25 mouse cellular contexts compared by ENCODE assay signal in the genomic region with DNA sequence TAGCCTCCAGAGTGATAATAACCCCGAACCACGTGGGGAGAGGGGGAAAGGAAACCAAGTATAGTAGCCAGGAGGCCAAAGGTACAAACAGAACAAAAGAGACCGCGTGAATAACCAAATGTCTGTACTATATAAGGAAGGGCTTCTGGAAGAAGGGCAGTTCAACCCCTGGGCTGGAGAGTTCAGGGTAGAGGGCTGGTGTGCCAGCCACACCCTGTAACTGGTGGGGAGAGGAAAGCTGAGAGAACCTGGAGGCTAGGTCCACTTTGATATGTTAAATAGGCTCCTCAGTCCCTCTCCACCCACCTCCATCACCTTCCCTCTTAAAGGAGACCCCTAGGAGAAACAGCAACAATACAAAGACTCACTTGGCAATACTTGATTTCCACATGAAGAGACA.
DNase-seq lines count a peak whose midpoint lies in the region; TF ChIP-seq lines count a peak whose summit lies in the region.
"Had no signal": no experiment of that assay in that cellular context is flagged by ENCODE, and none has a peak within 500 bp of the region (broad histone marks: within the 10 kb centered on the region; RNA-seq: fewer than 3 reads in every experiment).

No protein-coding gene starts in this region.

- peak overlapping the region; percentile 64 for H3K4me3 ChIP-seq in E14TG2a.4 (replicated peaks; ENCODE audit: low read length)
- H3K4me3 ChIP-seq: embryonic facial prominence, embryonic 13.5 days; embryonic facial prominence, embryonic 15.5 days; erythroblast, embryonic 14.5 days; forebrain, embryonic 10.5 days; forebrain, embryonic 12.5 days had no signal

- TF ChIP-seq CTCF in E14TG2a.4 (conservative IDR thresholded peaks at IDR 0.05; ENCODE audit: low read length), result no peak

- no peaks in the 10 kb centered on the region for H3K27me3 ChIP-seq in E14TG2a.4 (ENCODE audit: insufficient read depth, low read length)
- H3K27me3 ChIP-seq: CH12.LX; embryonic facial prominence, embryonic 15.5 days; Patski had no signal

- peak; percentile 99 for DNase-seq in ES-CJ7 (ENCODE audit: low read depth, low spot score)
- peak; percentile 99 for DNase-seq in R1 (ENCODE audit: low read depth, low spot score)
- DNase-seq in induced T-regulatory cell, adult 2 months (ENCODE audit: low read depth), result peak; percentile 44
- DNase-seq in lung, adult 18-20 months, result no peak
- DNase-seq in right cerebral cortex, postnatal 36 days (ENCODE audit: low spot score in 2 of 2), result no peak
- no peak for DNase-seq in right cerebral cortex, postnatal 25 days
- DNase-seq: adrenal gland, adult 8-10 months; adrenal gland, postnatal 25 days; B cell, adult 2 months; cerebellum, adult 11 months; cerebellum, adult 18-20 months; cerebellum, adult 8-10 months; cerebellum, adult 9-11 months; cerebellum, postnatal 14 days; cerebellum, postnatal 36 days; embryo, embryonic 11 days had no signal

- peaks cover 80% of the 10 kb centered on the region for H3K4me1 ChIP-seq in E14TG2a.4 (replicated peaks; ENCODE audit: low read depth, low read length)
- H3K4me1 ChIP-seq: embryonic facial prominence, embryonic 15.5 days; forebrain, embryonic 12.5 days had no signal

- no peaks in the 10 kb centered on the region for H3K36me3 ChIP-seq in E14TG2a.4 (ENCODE audit: insufficient read depth, low read length)
- H3K36me3 ChIP-seq: embryonic facial prominence, embryonic 13.5 days; embryonic facial prominence, embryonic 15.5 days; forebrain, embryonic 10.5 days; forebrain, embryonic 12.5 days; G1E had no signal

- no peaks in the 10 kb centered on the region for H3K9me3 ChIP-seq in E14TG2a.4 (ENCODE audit: low read length)
- H3K9me3 ChIP-seq: embryonic facial prominence, embryonic 13.5 days; embryonic facial prominence, embryonic 15.5 days; forebrain, embryonic 10.5 days; forebrain, embryonic 12.5 days had no signal

Comparison
In these comparisons a context has a peak if more than half of its experiments do, and no peak if none do; other contexts are left out.
1. DNase-seq: peak in ES-CJ7 (single experiment), R1 (single experiment) and induced T-regulatory cell, adult 2 months (single experiment); none in lung, adult 18-20 months (0 of 2), right cerebral cortex, postnatal 36 days (0 of 2) and right cerebral cortex, postnatal 25 days (single experiment).